Mouse (Mus musculus) MEL (cell line): ENCODE measurements around the gene Mta3. TPM values are rescaled to one million over a fixed set of nuclear protein-coding genes. Genes with fewer than 3 reads are reported as not detected.
A peak's percentile ranks its signal among the peaks of the same experiment; 100 is the strongest.

Experiments used
- DNase-seq: peaks from one replicate; pipeline ENCODE4 v3.0.0; 2011; ENCODE audit warnings: low read depth, low spot score
- H3K27ac ChIP-seq: 2 replicates; pipeline ENCODE4 v1.5.1; 2012; ENCODE audit warnings: low read depth, mild to moderate bottlenecking, control low read depth, low read length, moderate library complexity; ENCODE audit not compliant: control insufficient read depth
- H3K27me3 ChIP-seq, 2 experiments: fragments of 150-350 bp in 1 of 2; sonication (generic) in 1 of 2; 2 replicates each; pipeline ENCODE4 v1.6.1; 2012; ENCODE audit warnings: low read length in 2 of 2, mild to moderate bottlenecking in 2 of 2, improper control_type of control experiment in 1 of 2, moderate library complexity in 1 of 2; ENCODE audit not compliant: insufficient read depth in 2 of 2, control insufficient read depth in 1 of 2
- H3K36me3 ChIP-seq, 2 experiments: 2 replicates each; pipeline ENCODE4 v1.6.1; 2012 to 2014; ENCODE audit warnings: low read length in 2 of 2, improper control_type of control experiment in 1 of 2, inconsistent platforms in 1 of 2, mild to moderate bottlenecking in 1 of 2; ENCODE audit not compliant: insufficient read depth in 2 of 2, control insufficient read depth in 1 of 2
- H3K4me1 ChIP-seq, 2 experiments: fragments of 150-350 bp in 1 of 2; sonication (generic) in 1 of 2; 2 replicates each; pipeline ENCODE4 v1.6.1; 2012; ENCODE audit warnings: low read length in 2 of 2, improper control_type of control experiment in 1 of 2, mild to moderate bottlenecking in 1 of 2; ENCODE audit not compliant: insufficient read depth in 2 of 2, control insufficient read depth in 1 of 2
- H3K4me3 ChIP-seq, 2 experiments: fragments of 150-350 bp in 1 of 2; sonication (generic) in 1 of 2; 2 replicates each; pipeline ENCODE4 v1.5.1; 2012; ENCODE audit warnings: low read depth in 2 of 2, low read length in 2 of 2, mild to moderate bottlenecking in 2 of 2, moderate library complexity in 2 of 2, control low read depth in 1 of 2, improper control_type of control experiment in 1 of 2; ENCODE audit not compliant: control insufficient read depth in 1 of 2, insufficient read depth in 1 of 2
- H3K79me2 ChIP-seq: 2 replicates; pipeline ENCODE4 v1.6.1; 2012; ENCODE audit warnings: mild to moderate bottlenecking, low read length, moderate library complexity; ENCODE audit not compliant: control insufficient read depth, poor library complexity, insufficient read depth
- H3K9ac ChIP-seq: 2 replicates; pipeline ENCODE4 v1.6.1; 2012; ENCODE audit warnings: low read depth, mild to moderate bottlenecking, control low read depth, low read length, moderate library complexity; ENCODE audit not compliant: control insufficient read depth, poor library complexity, severe bottlenecking
- H3K9me3 ChIP-seq: fragments of 150-350 bp; sonication (generic); replicated peaks from 2 replicates; pipeline ENCODE4 v1.6.1; 2012; ENCODE audit warnings: mild to moderate bottlenecking, low read length, improper control_type of control experiment, moderate library complexity; ENCODE audit not compliant: insufficient read depth
- CHD2 ChIP-seq: IDR thresholded peaks from 2 replicates; pipeline ENCODE4 v1.6.1; 2011; ENCODE audit warnings: low read length, improper control_type of control experiment
- ELF1 ChIP-seq: IDR thresholded peaks from 2 replicates; pipeline ENCODE4 v1.6.1; 2014; ENCODE audit warnings: low read depth, mild to moderate bottlenecking, inconsistent platforms, low read length, improper control_type of control experiment, moderate library complexity
- GABPA ChIP-seq: IDR thresholded peaks from 2 replicates; pipeline ENCODE4 v1.6.1; 2012; ENCODE audit warnings: low read depth, mild to moderate bottlenecking, inconsistent platforms, low read length, improper control_type of control experiment, moderate library complexity
- KAT2A ChIP-seq: conservative IDR thresholded peaks from 2 replicates; pipeline ENCODE4 v1.6.1; 2012; ENCODE audit warnings: low read depth, low read length, improper control_type of control experiment, inconsistent platforms
- MAX ChIP-seq: IDR thresholded peaks from 2 replicates; pipeline ENCODE4 v1.6.1; 2011; ENCODE audit warnings: low read length, improper control_type of control experiment
- MEF2A ChIP-seq: IDR thresholded peaks from 2 replicates; pipeline ENCODE4 v1.6.1; 2014; ENCODE audit warnings: low read depth, mild to moderate bottlenecking, inconsistent platforms, low read length, improper control_type of control experiment; ENCODE audit not compliant: poor library complexity, insufficient replicate concordance, severe bottlenecking; ENCODE audit errors: extremely low read depth
- MYB ChIP-seq: IDR thresholded peaks from 2 replicates; pipeline ENCODE4 v1.6.1; 2011; ENCODE audit warnings: mild to moderate bottlenecking, low read depth, low read length, improper control_type of control experiment
- NELFE ChIP-seq: IDR thresholded peaks from 2 replicates; pipeline ENCODE4 v1.6.1; 2011; ENCODE audit warnings: low read depth, low read length, improper control_type of control experiment
- NRF1 ChIP-seq: IDR thresholded peaks from 2 replicates; pipeline ENCODE4 v1.6.1; 2014; ENCODE audit warnings: low read depth, mild to moderate bottlenecking, inconsistent platforms, low read length, improper control_type of control experiment, moderate library complexity; ENCODE audit not compliant: poor library complexity, insufficient read depth, severe bottlenecking
- POLR2A ChIP-seq, 2 experiments: IDR thresholded peaks; 2 replicates each; pipeline ENCODE4 v1.6.1; 2011 to 2012; ENCODE audit warnings: low read length in 2 of 2, mild to moderate bottlenecking in 2 of 2, control low read depth in 1 of 2, improper control_type of control experiment in 1 of 2, low read depth in 1 of 2, moderate library complexity in 1 of 2; ENCODE audit not compliant: control insufficient read depth in 1 of 2, insufficient read depth in 1 of 2, poor library complexity in 1 of 2
- POLR2AphosphoS2 ChIP-seq: IDR thresholded peaks from 2 replicates; pipeline ENCODE4 v1.6.1; 2011; ENCODE audit warnings: low read length, improper control_type of control experiment
- RCOR1 ChIP-seq: IDR thresholded peaks from 2 replicates; pipeline ENCODE4 v1.6.1; 2012; ENCODE audit warnings: low read depth, mild to moderate bottlenecking, inconsistent platforms, low read length, improper control_type of control experiment
- SMC3 ChIP-seq: IDR thresholded peaks from 2 replicates; pipeline ENCODE4 v1.6.1; 2011; ENCODE audit warnings: low read depth, low read length, improper control_type of control experiment
- USF2 ChIP-seq, 2 experiments: IDR thresholded peaks; 2 replicates each; pipeline ENCODE4 v1.6.1; 2011 to 2012; ENCODE audit warnings: improper control_type of control experiment in 2 of 2, low read length in 2 of 2, borderline replicate concordance in 1 of 2, inconsistent platforms in 1 of 2, low read depth in 1 of 2, mild to moderate bottlenecking in 1 of 2; ENCODE audit not compliant: insufficient read depth in 1 of 2
- polyA plus RNA-seq, 2 experiments: library from polyadenylated mRNA; stranded (reverse) in 1 of 2; unstranded in 1 of 2; fragments of >175 nt in 1 of 2; fragments of >200 nt in 1 of 2; gene quantifications; 2 replicates each; pipeline versions ENCODE4 v1.2.1 to v1.2.4; 2012; ENCODE audit warnings: low replicate concordance in 2 of 2, low read depth in 1 of 2; ENCODE audit not compliant: insufficient read length in 2 of 2, insufficient read depth in 1 of 2, missing spikeins in 1 of 2
- total RNA-seq: library from RNA; depleted of rRNA; stranded (reverse); fragments of 300-350 nt; gene quantifications from 2 replicates; pipeline ENCODE4 v1.2.3, GENCODE M21; 2012

The Mta3 gene
- total and polyA plus RNA-seq, 3 experiments, result 28.8 to 58.2 TPM; not detected in 1

- TF ChIP-seq GABPA (no peak), MYB (no peak), MEF2A (no peak), USF2 (IDR thresholded peaks at IDR 0.05; ENCODE audit: borderline replicate concordance in 1 of 2, insufficient read depth in 1 of 2, low read depth in 1 of 2, low read length in 2 of 2) (no peak), POLR2AphosphoS2 (no peak), RCOR1 (no peak), ELF1 (no peak), POLR2A (IDR thresholded peaks at IDR 0.05; ENCODE audit: control insufficient read depth in 1 of 2, insufficient read depth in 1 of 2, low read depth in 1 of 2, low read length in 2 of 2, poor library complexity in 1 of 2) (no peak), NRF1 (no peak), CHD2 (no peak), NELFE (no peak), SMC3 (no peak), MAX (0 out of 2 replicates have a peak, but pooled peaks have one; percentile 18)
Measured at GRCm38 (mm10) chr17:83747405-83748160, 41.6 kb downstream of the Mta3 start (continued).

GRCm38 (mm10) chr17:83750216-83750950, 44.4 kb downstream of the Mta3 start:
- H3K9me3 ChIP-seq, result no peaks in the 10 kb centered on the region
- peaks cover 3 to 6% of the 10 kb centered on the region in 2 experiments; a peak in 3 of 4 replicates for H3K4me1 ChIP-seq
- H3K9ac ChIP-seq, result no peak overlapping the region
- H3K79me2 ChIP-seq, result no peaks in the 10 kb centered on the region
- no peak for DNase-seq
- no peak for TF ChIP-seq NELFE
- no peak for TF ChIP-seq ELF1
- TF ChIP-seq KAT2A, result no peak
- H3K36me3 ChIP-seq, result peaks cover 0 to 3% of the 10 kb centered on the region in 2 experiments; a peak in 3 of 4 replicates
- no peak overlapping the region for H3K27ac ChIP-seq
- H3K4me3 ChIP-seq, result no peak overlapping the region
- H3K27me3 ChIP-seq, result no peaks in the 10 kb centered on the region
